18 mouse cellular contexts compared by ENCODE assay signal in genomic region chr5:67821185-67821584, GRCm38 (mm10). TPM values are rescaled to one million over a fixed set of nuclear protein-coding genes. Genes with fewer than 3 reads are reported as not detected.
DNase-seq lines count a peak whose midpoint lies in the region; ATAC-seq lines count a peak whose summit lies in the region.
"Had no signal": no experiment of that assay in that cellular context is flagged by ENCODE, and none has a peak within 500 bp of the region (broad histone marks: within the 10 kb centered on the region; RNA-seq: fewer than 3 reads in every experiment).

No protein-coding gene starts in this region.

- H3K9ac ChIP-seq in liver, embryonic 16.5 days (ENCODE audit: low read depth, low read length) = peak overlapping the region; percentile 28; the same call in 1 of the 2 replicates
- no peak overlapping the region for H3K9ac ChIP-seq in midbrain, embryonic 13.5 days (replicated peaks)
- H3K9ac ChIP-seq: intestine, embryonic 15.5 days; lung, embryonic 15.5 days had no signal

- 29% methylated on average over 2 of the region's 2 CpGs for WGBS in liver, embryonic 16.5 days (ENCODE audit: insufficient replicate concordance)
- WGBS in midbrain, embryonic 13.5 days = 96% methylated on average over 2 of the region's 2 CpGs

- no peaks in the 10 kb centered on the region for H3K36me3 ChIP-seq in liver, embryonic 16.5 days (ENCODE audit: control insufficient read depth, insufficient read depth)
- H3K36me3 ChIP-seq in midbrain, embryonic 13.5 days = no peaks in the 10 kb centered on the region
- H3K36me3 ChIP-seq: hindbrain, embryonic 10.5 days; intestine, embryonic 15.5 days; lung, embryonic 15.5 days had no signal

- H3K9me3 ChIP-seq in liver, embryonic 16.5 days (replicated peaks; ENCODE audit: control insufficient read depth, low read length) = no peaks in the 10 kb centered on the region
- H3K9me3 ChIP-seq in midbrain, embryonic 13.5 days = no peaks in the 10 kb centered on the region
- H3K9me3 ChIP-seq: hindbrain, embryonic 10.5 days; intestine, embryonic 15.5 days; lung, embryonic 15.5 days had no signal

- peak; percentile 1 for DNase-seq in cerebellum, adult 11-12 months
- DNase-seq in cerebellum, adult 18-20 months = no peak
- peak; percentile 8 for DNase-seq in CD4-positive helper T cell, adult 2 months (ENCODE audit: low read depth, low spot score)
- no peak for DNase-seq in left cerebral cortex, postnatal 36 days (ENCODE audit: low spot score in 2 of 2)
- DNase-seq in heart, adult 8-10 months (ENCODE audit: low spot score) = no peak
- DNase-seq: adrenal gland, postnatal 25 days; cerebellum, postnatal 14 days; gastrocnemius, postnatal 10 days; kidney, postnatal 14 days had no signal

- H3K4me1 ChIP-seq in liver, embryonic 16.5 days (ENCODE audit: control insufficient read depth, low read depth, low read length) = peaks cover 45% of the 10 kb centered on the region
- no peaks in the 10 kb centered on the region for H3K4me1 ChIP-seq in midbrain, embryonic 13.5 days (replicated peaks)
- H3K4me1 ChIP-seq: intestine, embryonic 15.5 days had no signal

- 0 out of 2 replicates have a peak, but pooled peaks have one; percentile 15 for ATAC-seq in erythroblast, adult 5-6 weeks (replicated peaks; ENCODE audit: low FRiP score, poor library complexity, severe bottlenecking)
- ATAC-seq in liver, embryonic 16.5 days (ENCODE audit: low read depth) = peak; percentile 22; the same call in 1 of the 2 replicates
- no peak for ATAC-seq in midbrain, embryonic 13.5 days
- ATAC-seq: intestine, embryonic 15.5 days had no signal

- intact Hi-C loops in left cerebral cortex, postnatal 36 days (cut with DNase I) = no loop called here

- no peaks in the 10 kb centered on the region for H3K27me3 ChIP-seq in liver, embryonic 16.5 days (ENCODE audit: control insufficient read depth, insufficient read depth, low read depth, low read length)
- no peaks in the 10 kb centered on the region for H3K27me3 ChIP-seq in midbrain, embryonic 13.5 days
- H3K27me3 ChIP-seq: intestine, embryonic 15.5 days; lung, embryonic 15.5 days had no signal

- H3K27ac ChIP-seq in liver, embryonic 16.5 days (ENCODE audit: low read length) = peak overlapping the region; percentile 35
- H3K27ac ChIP-seq in midbrain, embryonic 13.5 days = no peak overlapping the region
- H3K27ac ChIP-seq: hindbrain, embryonic 10.5 days; intestine, embryonic 15.5 days; lung, embryonic 15.5 days had no signal

- H3K4me2 ChIP-seq in liver, embryonic 16.5 days (ENCODE audit: low read depth, low read length) = peak overlapping the region; percentile 56
- no peak overlapping the region for H3K4me2 ChIP-seq in midbrain, embryonic 13.5 days (replicated peaks)
- H3K4me2 ChIP-seq: heart, embryonic 11.5 days; intestine, embryonic 15.5 days; lung, embryonic 15.5 days; midbrain, embryonic 11.5 days had no signal

- H3K4me3 ChIP-seq in liver, embryonic 16.5 days (ENCODE audit: low read depth, low read length) = no peak overlapping the region
- no peak overlapping the region for H3K4me3 ChIP-seq in midbrain, embryonic 13.5 days (replicated peaks)
- H3K4me3 ChIP-seq: hindbrain, embryonic 10.5 days; intestine, embryonic 15.5 days; lung, embryonic 15.5 days; myocyte had no signal

RNA-seq across cellular contexts. Expression of gene Atp8a1, which starts 26.0 kb away (rescaled TPM):
- 230 and 244 TPM in 2 replicates for total RNA-seq in erythroblast, adult 5-6 weeks (2015; ENCODE audit: low replicate concordance)
- 267 and 308 TPM in 2 replicates for total RNA-seq in erythroblast, adult 5-6 weeks (2017; ENCODE audit: low replicate concordance)
- polyA plus RNA-seq in liver, embryonic 16.5 days (2015; fragmentation: Nextera tagmentation; extraction: Ambion mirVana) = 40.9 and 48.4 TPM in 2 replicates
- total RNA-seq in left cerebral cortex, postnatal 36 days (2021) = 100 to 1,000 TPM; 158 to 197 TPM
- 36.4 and 38.5 TPM in 2 replicates for polyA plus RNA-seq in midbrain, embryonic 13.5 days (2015; fragmentation: Nextera tagmentation; extraction: Ambion mirVana)
- 10 to 100 TPM; 24.5 to 29.8 (median 26.1) TPM for total RNA-seq in heart, adult 8-10 months (2022)

Comparison
In these comparisons a context has a peak if more than half of its experiments do, and no peak if none do; other contexts are left out.
1. DNase-seq: peak in cerebellum, adult 11-12 months (single experiment) and CD4-positive helper T cell, adult 2 months (single experiment); none in cerebellum, adult 18-20 months (0 of 2), left cerebral cortex, postnatal 36 days (0 of 2) and heart, adult 8-10 months (single experiment).
2. RNA of gene Atp8a1, which starts 26.0 kb away (total RNA-seq): 230 to 308 TPM in erythroblast, adult 5-6 weeks and 158 to 197 TPM in left cerebral cortex, postnatal 36 days; 24.5 to 29.8 TPM in heart, adult 8-10 months; every median in the first group is over 4 times any median in the second.